Mouse (Mus musculus) hindbrain, embryonic 10.5 days (tissue): ENCODE measurements around the gene Edn3. TPM values are rescaled to one million over a fixed set of nuclear protein-coding genes. Genes with fewer than 3 reads are reported as not detected.
A peak's percentile ranks its signal among the peaks of the same experiment; 100 is the strongest.

Source experiments
- DNase-seq: peaks from one replicate; pipeline ENCODE4 v3.0.0-alpha.2; 2017; ENCODE audit warnings: low spot score
- H3K27ac ChIP-seq: fragments of 300-500 bp; sonication (generic); 2 replicates; pipeline ENCODE4 v1.5.1; 2016; ENCODE audit warnings: mild to moderate bottlenecking, moderate library complexity
- H3K27me3 ChIP-seq: fragments of 300-500 bp; sonication (generic); 2 replicates; pipeline ENCODE4 v1.6.1; 2016; ENCODE audit warnings: mild to moderate bottlenecking; ENCODE audit not compliant: poor library complexity, insufficient read depth, severe bottlenecking
- H3K36me3 ChIP-seq: fragments of 300-500 bp; sonication (generic); 2 replicates; pipeline ENCODE4 v1.6.1; 2016; ENCODE audit warnings: mild to moderate bottlenecking, moderate library complexity
- H3K4me1 ChIP-seq: fragments of 300-500 bp; sonication (generic); replicated peaks from 2 replicates; pipeline ENCODE4 v1.6.1; 2016; ENCODE audit warnings: mild to moderate bottlenecking
- H3K4me3 ChIP-seq: fragments of 300-500 bp; sonication (generic); 2 replicates; pipeline ENCODE4 v1.5.1; 2016; ENCODE audit warnings: mild to moderate bottlenecking, moderate library complexity
- H3K9me3 ChIP-seq: fragments of 300-500 bp; sonication (generic); 2 replicates; pipeline ENCODE4 v1.6.1; 2016; ENCODE audit warnings: mild to moderate bottlenecking, moderate library complexity
- WGBS: fragments of 180-500 bp; shearing (Covaris S2); methylation state at CpG from one replicate; pipeline ENCODE4 v1.1.7; 2016; 5-methylcytosine and 5-hydroxymethylcytosine counted together
- polyA plus RNA-seq: library from polyadenylated mRNA; unstranded; fragments of >200 nt; fragmentation: Nextera tagmentation; extraction: Ambion mirVana; gene quantifications from 2 replicates; pipeline ENCODE4 v1.2.1, GENCODE M21; 2016

Edn3 gene
- polyA plus RNA-seq, 1 experiment from 2014 or later: 13.2 TPM

DNA sequence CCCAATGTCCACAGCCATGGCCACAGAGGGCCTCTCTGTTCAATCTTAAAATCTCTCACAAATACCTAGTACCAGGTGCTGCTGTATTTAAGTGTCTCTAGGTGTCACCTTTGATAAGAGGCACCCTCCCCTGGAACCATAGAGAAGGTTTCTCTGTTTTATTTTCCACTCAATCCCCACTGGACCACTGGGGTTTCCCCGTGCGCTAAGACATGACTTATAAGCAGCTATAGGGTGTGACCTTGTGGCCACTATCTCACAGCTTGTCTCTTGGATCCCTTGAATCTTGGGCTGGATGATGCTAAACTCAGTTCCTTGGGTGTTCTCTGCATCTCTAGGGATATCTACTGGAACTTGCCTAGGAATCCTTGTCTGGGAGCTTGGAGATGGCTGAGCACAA is 1.9 kb downstream of the Edn3 start:
- Histone ChIP-seq H3K9me3 (no peaks in the 10 kb centered on the region), H3K4me1 (peaks cover 25% of the 10 kb centered on the region), H3K27ac (no peak overlapping the region), H3K4me3 (no peak overlapping the region), H3K36me3 (no peaks in the 10 kb centered on the region), H3K27me3 (peaks cover 35% of the 10 kb centered on the region)
- 91% methylated on average over 2 of the region's 2 CpGs for WGBS
- no peak for DNase-seq

DNA sequence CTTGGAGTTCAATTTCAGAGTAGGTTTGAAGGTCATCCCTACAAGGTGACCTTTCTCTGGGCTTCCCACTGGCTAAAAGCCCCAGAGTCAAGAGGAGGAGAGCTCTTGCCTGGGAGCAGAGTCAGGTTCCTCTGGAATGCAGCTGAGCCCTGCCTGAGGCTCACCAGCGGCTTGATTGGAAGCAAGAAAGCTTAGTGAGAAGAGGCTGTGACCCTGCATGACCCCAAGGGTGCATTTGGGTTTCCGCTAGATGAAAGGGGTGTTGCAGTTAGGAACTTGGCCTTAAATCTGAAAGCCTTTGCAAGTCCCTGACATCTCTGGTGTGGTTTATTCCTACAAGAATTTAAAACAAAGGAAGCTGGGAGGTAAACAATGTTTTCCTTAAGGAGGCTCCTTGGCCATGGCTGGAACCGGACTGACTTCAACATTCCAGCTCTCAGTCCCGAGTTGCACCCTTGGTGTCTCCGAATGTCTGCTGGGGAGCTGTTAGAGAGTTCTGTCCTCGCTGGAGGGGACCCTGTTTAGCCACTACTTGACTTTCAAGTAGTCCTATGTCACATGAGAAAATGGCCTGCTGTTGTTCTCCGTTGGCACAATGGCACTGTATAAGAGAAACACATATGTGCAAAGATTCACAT is 8.6 kb downstream of the Edn3 start:
- no peaks in the 10 kb centered on the region for H3K36me3 ChIP-seq
- WGBS: 59% methylated on average over 7 of the region's 7 CpGs
- no peak overlapping the region for H3K4me3 ChIP-seq
- no peaks in the 10 kb centered on the region for H3K27me3 ChIP-seq
- peak; percentile 42 for DNase-seq
- no peaks in the 10 kb centered on the region for H3K9me3 ChIP-seq
- 0 out of 2 replicates have a peak overlapping the region, but pooled peaks have one; percentile 12 for H3K27ac ChIP-seq
- H3K4me1 ChIP-seq: peaks cover 12% of the 10 kb centered on the region

DNA sequence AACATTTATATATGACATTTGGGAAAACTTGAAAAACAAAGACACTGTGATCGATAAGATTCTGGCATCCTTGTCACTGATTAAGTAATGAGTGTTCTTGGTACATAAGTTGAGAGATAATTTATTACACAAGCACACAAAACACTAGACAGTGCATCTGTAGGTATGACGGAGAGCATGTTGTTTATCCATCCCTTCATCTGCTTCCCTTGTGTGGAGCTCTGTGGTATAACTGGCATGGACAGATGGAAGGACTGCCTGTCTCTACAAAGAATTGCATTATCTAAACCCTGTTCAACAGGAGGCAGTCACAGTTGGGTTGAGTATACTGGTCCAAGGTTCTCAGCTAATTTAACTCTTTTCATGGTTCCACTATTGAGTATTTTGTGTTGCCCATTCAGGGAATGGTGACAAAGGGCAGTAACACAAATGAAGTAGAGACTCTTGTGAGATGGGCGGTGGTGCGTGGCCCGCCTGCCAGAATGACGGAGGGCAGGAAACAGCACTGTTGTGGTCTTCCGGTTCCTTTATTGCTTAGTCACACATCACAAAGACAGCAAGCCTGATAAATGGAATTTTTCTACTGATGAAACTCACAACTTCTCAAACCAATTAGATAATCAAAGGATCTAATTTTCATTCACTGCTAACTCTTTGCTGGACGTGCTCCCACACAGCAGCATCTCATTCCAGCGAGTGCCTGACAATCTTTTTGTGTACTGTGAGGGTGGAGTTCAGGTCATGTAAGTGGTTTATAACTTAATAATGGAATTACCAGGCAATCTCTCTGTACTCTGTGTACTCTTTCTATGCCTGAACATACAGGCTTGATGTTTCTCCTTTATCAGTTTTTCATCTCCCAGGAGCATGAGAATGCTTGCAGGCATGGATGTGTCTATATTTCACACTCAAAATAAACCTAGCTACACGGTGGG is 14.0 kb downstream of the Edn3 start:
- 64% methylated on average over 10 of the region's 10 CpGs for WGBS
- 0 out of 2 replicates have a peak, but pooled peaks cover 3% of the 10 kb centered on the region for H3K9me3 ChIP-seq
- H3K36me3 ChIP-seq: no peaks in the 10 kb centered on the region
- no peak for DNase-seq
- H3K4me1 ChIP-seq: 0 out of 2 replicates have a peak, but pooled peaks cover 3% of the 10 kb centered on the region
- no peaks in the 10 kb centered on the region for H3K27me3 ChIP-seq
- H3K27ac ChIP-seq: no peak overlapping the region
- H3K4me3 ChIP-seq: no peak overlapping the region

DNA sequence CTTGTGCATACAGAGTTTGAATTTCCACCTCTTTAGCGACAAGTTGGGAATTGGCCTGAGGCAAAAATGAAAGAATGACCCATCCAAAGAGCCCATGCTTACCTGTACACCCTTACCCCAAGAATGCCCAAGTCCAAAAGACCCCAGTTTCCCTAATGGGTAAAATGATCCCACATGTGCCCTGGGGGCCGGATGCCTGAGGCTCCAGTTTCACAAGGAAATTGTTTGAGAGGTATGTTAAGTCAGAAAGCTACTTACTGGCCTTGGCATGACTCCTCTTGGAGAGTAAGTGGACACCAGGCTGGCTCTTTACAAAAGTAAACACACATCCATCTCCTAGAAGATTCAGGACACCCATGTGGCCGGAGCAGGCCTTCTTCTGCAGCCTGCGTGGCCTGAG is 21.6 kb downstream of the Edn3 start:
- no peak for DNase-seq
- no peak overlapping the region for H3K27ac ChIP-seq

DNA sequence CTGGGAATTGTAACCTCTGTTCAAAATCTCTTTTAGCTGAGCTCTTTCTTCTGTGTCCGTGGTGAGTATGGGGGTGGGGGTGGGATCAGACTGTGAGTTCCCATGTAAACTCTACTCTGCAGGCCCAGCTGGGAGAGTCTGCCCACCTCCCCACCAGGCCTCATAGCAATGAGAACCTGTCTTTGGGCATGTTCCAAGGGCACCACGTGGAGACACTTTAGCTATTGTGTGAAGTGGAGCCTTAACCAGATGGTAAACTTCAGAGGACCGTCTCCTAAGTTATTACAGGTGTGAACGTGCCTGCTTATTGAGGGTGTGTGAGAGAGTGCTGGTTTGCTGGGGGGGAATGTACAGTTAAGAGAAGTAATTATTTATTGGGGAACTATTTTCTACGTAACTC is 22.5 kb downstream of the Edn3 start:
- Histone ChIP-seq H3K4me1 (peaks cover 11% of the 10 kb centered on the region), H3K36me3 (no peaks in the 10 kb centered on the region), H3K27ac (no peak overlapping the region), H3K27me3 (no peaks in the 10 kb centered on the region), H3K9me3 (no peaks in the 10 kb centered on the region), H3K4me3 (no peak overlapping the region)
- DNase-seq: no peak
- 66% methylated on average over 5 of the region's 5 CpGs for WGBS

More for the DNA sequence above, 21.6 kb downstream of the Edn3 start:
- H3K4me1 ChIP-seq: peaks cover 11% of the 10 kb centered on the region
- H3K36me3 ChIP-seq: no peaks in the 10 kb centered on the region
- H3K27me3 ChIP-seq: no peaks in the 10 kb centered on the region
- H3K4me3 ChIP-seq: no peak overlapping the region
- WGBS: 71% methylated on average over 4 of the region's 4 CpGs
- no peaks in the 10 kb centered on the region for H3K9me3 ChIP-seq

DNA sequence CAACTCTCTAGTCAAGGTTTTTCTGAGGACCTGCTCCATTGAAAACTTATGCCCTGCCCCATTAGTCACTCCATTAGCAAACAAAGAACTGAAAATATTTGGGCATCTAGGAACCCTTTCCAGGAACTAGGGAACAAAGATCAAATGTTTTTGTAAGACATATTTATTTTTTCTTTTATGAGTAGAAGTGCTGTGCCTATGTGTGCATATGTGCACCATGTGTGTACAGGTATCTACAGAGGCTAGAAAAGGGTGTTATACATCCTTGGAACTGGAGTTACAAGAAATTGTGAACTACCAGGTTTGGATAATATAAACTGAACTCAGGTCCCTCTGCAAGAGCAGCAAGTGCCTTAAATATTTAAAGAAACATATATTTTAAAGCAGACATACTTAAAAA is 28.4 kb downstream of the Edn3 start:
- Histone ChIP-seq H3K4me1 (peaks cover 11% of the 10 kb centered on the region), H3K27ac (no peak overlapping the region), H3K9me3 (no peaks in the 10 kb centered on the region), H3K36me3 (no peaks in the 10 kb centered on the region), H3K27me3 (no peaks in the 10 kb centered on the region), H3K4me3 (no peak overlapping the region)
- DNase-seq: no peak

DNA sequence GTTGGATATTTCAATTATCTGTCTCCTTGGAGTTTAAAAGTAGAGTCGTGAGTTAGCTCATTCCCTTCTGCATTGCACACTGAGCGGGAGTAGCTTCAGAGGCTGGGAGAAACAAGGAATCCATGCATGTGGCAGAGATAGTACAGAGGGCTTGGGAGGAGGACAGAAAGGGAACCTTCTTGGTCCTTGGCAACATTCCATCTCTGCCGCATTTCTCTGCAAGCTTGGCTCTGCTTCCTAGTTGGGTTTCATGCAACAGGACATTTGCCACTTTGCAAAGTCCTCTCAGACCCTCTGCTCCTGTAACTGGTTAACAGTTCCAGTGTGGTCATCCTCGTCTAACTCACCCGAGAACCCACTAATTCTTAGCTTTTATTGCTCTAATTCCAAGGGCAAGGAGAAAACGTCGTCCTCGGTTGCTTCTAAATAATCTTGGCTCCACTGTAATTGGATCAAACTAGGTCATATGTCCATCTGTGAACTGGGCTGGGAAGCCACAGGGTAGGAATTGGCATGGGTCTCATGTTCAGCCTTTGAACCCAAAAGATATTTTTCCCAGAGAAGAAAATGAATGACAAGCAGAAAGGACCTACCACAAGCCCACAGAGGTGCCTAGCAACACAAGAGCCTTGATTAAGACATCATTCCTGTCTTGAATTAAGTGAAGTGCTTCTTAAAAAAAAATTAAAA is 32.2 kb downstream of the Edn3 start:
- Histone ChIP-seq H3K27ac (no peak overlapping the region), H3K4me3 (no peak overlapping the region), H3K27me3 (no peaks in the 10 kb centered on the region), H3K9me3 (no peaks in the 10 kb centered on the region), H3K4me1 (peaks cover 11% of the 10 kb centered on the region), H3K36me3 (no peaks in the 10 kb centered on the region)
- DNase-seq: no peak
- 80% methylated on average over 8 of the region's 8 CpGs for WGBS

DNA sequence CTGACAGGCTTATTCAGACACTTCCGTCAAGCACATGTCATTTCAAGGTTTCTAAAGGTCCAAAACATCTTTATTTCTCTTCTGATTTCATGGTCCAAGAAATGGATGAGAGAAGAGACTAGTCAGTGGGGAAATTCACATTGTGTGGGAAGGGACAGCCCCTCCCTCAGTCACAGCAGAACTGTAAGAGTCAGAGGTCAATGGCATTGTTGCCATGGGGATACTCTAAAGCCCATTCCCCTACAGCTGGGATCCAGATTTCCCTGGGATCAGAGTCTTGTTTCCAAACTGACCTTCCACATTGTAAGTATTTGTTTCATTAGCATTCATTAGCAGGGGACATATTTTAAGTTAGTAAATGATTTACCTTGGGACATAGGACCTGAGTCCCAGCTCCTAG is 32.8 kb downstream of the Edn3 start:
- 66% methylated on average over 1 of the region's 1 CpGs for WGBS
- H3K36me3 ChIP-seq: no peaks in the 10 kb centered on the region
- H3K27ac ChIP-seq: no peak overlapping the region
- no peaks in the 10 kb centered on the region for H3K9me3 ChIP-seq
- H3K27me3 ChIP-seq: no peaks in the 10 kb centered on the region
- DNase-seq: peak; percentile 27
- peaks cover 11% of the 10 kb centered on the region for H3K4me1 ChIP-seq
- H3K4me3 ChIP-seq: no peak overlapping the region

DNA sequence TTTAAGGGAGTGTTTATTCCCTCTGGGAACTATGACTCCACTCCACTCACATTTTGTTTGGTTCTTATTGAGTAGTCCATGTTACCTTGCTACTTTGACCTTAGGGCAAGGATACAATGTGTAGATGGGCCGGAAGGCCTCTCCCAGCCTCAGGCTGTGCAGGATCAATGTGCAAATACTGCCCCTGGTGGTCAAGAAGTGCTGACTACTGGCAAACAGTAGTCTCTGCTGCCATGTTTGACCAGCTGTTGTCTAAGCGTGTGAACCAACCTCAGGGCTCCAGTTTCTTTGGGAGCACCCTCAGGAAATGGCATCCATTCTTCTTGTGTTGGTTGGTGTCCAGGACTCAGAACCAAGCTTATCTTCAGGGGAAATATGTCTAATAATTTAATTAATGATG is 36.6 kb downstream of the Edn3 start:
- H3K27ac ChIP-seq: no peak overlapping the region
- 83% methylated on average over 2 of the region's 2 CpGs for WGBS
- H3K4me3 ChIP-seq: no peak overlapping the region
- no peak for DNase-seq
- H3K27me3 ChIP-seq: no peaks in the 10 kb centered on the region
- no peaks in the 10 kb centered on the region for H3K36me3 ChIP-seq
- H3K4me1 ChIP-seq: peaks cover 11% of the 10 kb centered on the region
- H3K9me3 ChIP-seq: 0 out of 2 replicates have a peak, but pooled peaks cover 2% of the 10 kb centered on the region

DNA sequence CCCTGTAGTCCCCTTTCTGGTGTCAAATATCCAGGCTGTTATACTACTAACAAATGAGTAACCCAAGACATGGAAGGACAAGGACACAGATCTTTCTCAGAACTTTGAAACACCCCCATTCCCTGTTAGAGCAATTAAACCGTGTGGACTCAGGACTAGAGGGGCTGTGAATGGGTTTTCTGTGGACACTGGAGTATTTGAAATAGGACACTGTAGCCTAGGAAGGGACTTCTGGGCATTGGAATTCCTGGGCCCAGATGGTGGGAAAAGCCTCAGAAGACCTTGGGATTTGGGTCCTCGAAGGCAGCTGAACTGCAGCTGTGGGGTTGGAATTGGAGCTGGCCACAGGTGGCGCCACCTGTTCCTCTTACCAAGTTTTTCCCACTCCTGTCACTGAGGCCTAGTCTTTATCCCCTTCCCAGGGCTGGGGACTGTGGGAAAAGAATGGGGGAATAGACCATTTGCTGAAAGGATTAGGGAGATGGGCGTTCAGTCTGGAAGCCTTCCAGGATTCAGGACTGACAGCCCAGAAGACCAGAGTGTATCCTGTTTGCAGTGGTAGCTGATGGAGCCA is 37.2 kb downstream of the Edn3 start:
- H3K9me3 ChIP-seq: 0 out of 2 replicates have a peak, but pooled peaks cover 2% of the 10 kb centered on the region
- H3K36me3 ChIP-seq: no peaks in the 10 kb centered on the region
- peaks cover 9% of the 10 kb centered on the region for H3K4me1 ChIP-seq
- DNase-seq: no peak
- 79% methylated on average over 4 of the region's 4 CpGs for WGBS
- H3K27me3 ChIP-seq: no peaks in the 10 kb centered on the region
- H3K27ac ChIP-seq: no peak overlapping the region
- H3K4me3 ChIP-seq: no peak overlapping the region

DNA sequence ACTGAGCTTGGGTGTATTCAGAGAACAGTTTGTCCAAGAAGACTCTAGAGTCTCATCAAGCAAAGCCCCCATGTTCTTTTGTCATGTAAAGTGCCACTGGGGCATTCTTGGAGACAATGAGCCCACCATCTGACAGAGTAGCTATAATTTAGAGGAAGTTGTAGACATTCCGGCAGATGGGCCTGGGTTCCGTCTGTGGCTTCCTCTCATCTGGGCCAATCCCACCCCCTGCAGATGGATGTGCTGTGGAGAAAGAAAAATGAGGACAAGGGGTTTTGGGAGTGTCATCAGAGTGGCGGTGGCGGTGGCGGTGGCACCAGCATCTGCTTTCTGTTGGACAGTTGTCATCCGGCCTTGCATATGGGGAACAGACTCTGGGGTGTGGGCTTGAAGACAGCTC is 42.0 kb downstream of the Edn3 start:
- Histone ChIP-seq H3K27ac (no peak overlapping the region), H3K4me3 (no peak overlapping the region), H3K27me3 (no peaks in the 10 kb centered on the region), H3K4me1 (no peaks in the 10 kb centered on the region), H3K36me3 (no peaks in the 10 kb centered on the region), H3K9me3 (peaks cover 5% of the 10 kb centered on the region; the same call in 1 of the 2 replicates)
- no peak for DNase-seq
- 85% methylated on average over 6 of the region's 6 CpGs for WGBS

DNA sequence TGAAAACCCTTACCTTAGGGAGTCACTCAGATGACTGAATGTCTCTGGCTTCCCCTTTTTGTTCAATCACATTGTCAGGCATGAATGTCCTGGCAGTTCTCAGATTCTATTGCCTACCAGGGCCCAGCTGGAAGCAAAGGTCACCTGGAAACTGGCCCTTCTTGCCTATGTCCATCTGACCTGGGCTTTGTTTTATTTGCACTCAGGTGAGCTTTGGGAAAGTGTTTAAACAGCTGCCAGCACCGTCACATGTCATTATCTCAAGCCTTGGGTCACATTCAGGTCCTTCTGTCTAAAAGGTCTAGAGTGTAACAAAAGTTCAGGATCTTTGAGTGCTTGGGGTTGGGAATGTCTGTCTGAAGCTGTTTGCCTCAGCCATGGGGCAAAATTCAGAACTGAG is 43.2 kb downstream of the Edn3 start:
- no peak for DNase-seq
- Histone ChIP-seq H3K4me1 (no peaks in the 10 kb centered on the region), H3K36me3 (no peaks in the 10 kb centered on the region), H3K4me3 (no peak overlapping the region), H3K27me3 (no peaks in the 10 kb centered on the region), H3K9me3 (peaks cover 5% of the 10 kb centered on the region; the same call in 1 of the 2 replicates), H3K27ac (no peak overlapping the region)
- 86% methylated on average over 1 of the region's 1 CpGs for WGBS
